Mouse (Mus musculus): Measurements from ENCODE around the gene Nsmce4a.

- no peak for TF ChIP-seq NANOG (IDR thresholded peaks at IDR 0.05; ENCODE audit: borderline replicate concordance, low read length)
- TF ChIP-seq CTCF (conservative IDR thresholded peaks at IDR 0.05; ENCODE audit: low read length), result no peak; the same call in 1 of the 2 replicates
- TF ChIP-seq POU5F1 (IDR thresholded peaks at IDR 0.05; ENCODE audit: borderline replicate concordance, low read length), result no peak
Observed at GRCm38 (mm10) chr7:130535174-130535573, 37.7 kb downstream of the Nsmce4a start.

All from E14TG2a.4 (cell line).